Mouse (Mus musculus): ENCODE data around the gene Ccdc27.
A peak's percentile ranks its signal among the peaks of the same experiment; 100 is the strongest.

The Ccdc27 gene

GRCm38 (mm10) chr4:154025641-154026440 lies 16.6 kb downstream of the Ccdc27 start, which contains the start of gene Smim1:
TSS of gene Smim1 (minus strand) at chr4:154026230.
- peak; percentile 91 for DNase-seq (ENCODE audit: low spot score)

GRCm38 (mm10) chr4:154024729-154025521 lies 17.6 kb downstream of the Ccdc27 start:
- DNase-seq (ENCODE audit: low spot score) = peak; percentile 42

GRCm38 (mm10) chr4:154023754-154024601 lies 18.5 kb downstream of the Ccdc27 start:
- no peak for DNase-seq (ENCODE audit: low spot score)

GRCm38 (mm10) chr4:154022844-154023243 lies 19.6 kb downstream of the Ccdc27 start:
- peak; percentile 71 for DNase-seq (ENCODE audit: low spot score)

- peak; percentile 89 for DNase-seq (ENCODE audit: low spot score)
Observed at GRCm38 (mm10) chr4:154022407-154022806, 20.1 kb downstream of the Ccdc27 start.

- no peak for DNase-seq (ENCODE audit: low spot score)
Observed at GRCm38 (mm10) chr4:154021432-154021831, 21.0 kb downstream of the Ccdc27 start.

- peak; percentile 61 for DNase-seq (ENCODE audit: low spot score)
Observed at GRCm38 (mm10) chr4:154019571-154019970, 22.9 kb downstream of the Ccdc27 start.

- no peak for DNase-seq (ENCODE audit: low spot score)
Observed at GRCm38 (mm10) chr4:154015476-154015875, 27.0 kb downstream of the Ccdc27 start.

- DNase-seq (ENCODE audit: low spot score) = no peak
Observed at GRCm38 (mm10) chr4:154012132-154012882, 30.2 kb downstream of the Ccdc27 start.

GRCm38 (mm10) chr4:154011646-154012089 lies 30.8 kb downstream of the Ccdc27 start, which contains the start of gene Lrrc47:
TSS of gene Lrrc47 (plus strand) at chr4:154011731.
- DNase-seq (ENCODE audit: low spot score) = peak; percentile 83

- no peak for DNase-seq (ENCODE audit: low spot score)
Observed at GRCm38 (mm10) chr4:154010907-154011645, 31.4 kb downstream of the Ccdc27 start.

- DNase-seq (ENCODE audit: low spot score) = no peak
Observed at GRCm38 (mm10) chr4:154007759-154008158, 34.7 kb downstream of the Ccdc27 start.

GRCm38 (mm10) chr4:154006264-154006663 lies 36.2 kb downstream of the Ccdc27 start:
- DNase-seq (ENCODE audit: low spot score) = no peak

GRCm38 (mm10) chr4:154005488-154005887 lies 37.0 kb downstream of the Ccdc27 start:
- no peak for DNase-seq (ENCODE audit: low spot score)

GRCm38 (mm10) chr4:153993505-153993904 lies 49.0 kb downstream of the Ccdc27 start:
- DNase-seq (ENCODE audit: low spot score) = no peak

GRCm38 (mm10) chr4:153992715-153993114 lies 49.8 kb downstream of the Ccdc27 start:
- DNase-seq (ENCODE audit: low spot score) = no peak

- no peak for DNase-seq (ENCODE audit: low spot score)
Observed at GRCm38 (mm10) chr4:153980470-153980869, 62.0 kb downstream of the Ccdc27 start.

- no peak for DNase-seq (ENCODE audit: low spot score)
Observed at GRCm38 (mm10) chr4:153979243-153979642, 63.2 kb downstream of the Ccdc27 start.
